11 mouse cellular contexts compared by ENCODE assay signal in the genomic region with DNA sequence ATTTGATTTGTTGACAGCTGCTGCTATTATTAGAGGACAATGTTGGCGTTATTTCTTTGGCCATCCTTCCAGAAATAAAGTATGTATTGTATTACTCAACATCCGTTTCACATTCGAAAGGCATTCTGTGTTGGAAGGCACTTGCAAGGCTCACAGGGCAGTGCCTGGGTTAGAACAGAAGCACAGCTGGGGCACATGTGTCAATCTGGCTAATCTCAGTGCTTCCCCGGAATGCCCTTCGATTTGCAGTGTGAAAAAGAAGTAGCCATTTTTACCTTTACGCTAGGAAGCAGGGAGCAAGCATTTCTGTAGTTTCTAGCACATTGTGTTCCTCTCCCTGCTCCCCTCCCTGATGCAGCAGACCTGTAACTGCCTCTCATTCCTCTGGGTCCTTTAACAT. TPM values are rescaled to one million over a fixed set of nuclear protein-coding genes. Genes with fewer than 3 reads are reported as not detected.
DNase-seq lines count a peak whose midpoint lies in the region; ATAC-seq and TF ChIP-seq lines count a peak whose summit lies in the region.
"Had no signal": no experiment of that assay in that cellular context is flagged by ENCODE, and none has a peak within 500 bp of the region (broad histone marks: within the 10 kb centered on the region; RNA-seq: fewer than 3 reads in every experiment).

No protein-coding gene starts in this region.

- no peak for ATAC-seq in stomach, embryonic 16.5 days (ENCODE audit: insufficient read depth, low FRiP score)

- no peak for TF ChIP-seq CTCF in spleen, adult 2 months (IDR thresholded peaks at IDR 0.05; ENCODE audit: extremely low read depth, insufficient read depth, insufficient read length, insufficient replicate concordance)

- 0 out of 2 replicates have a peak, but pooled peaks cover 6% of the 10 kb centered on the region for H3K9me3 ChIP-seq in stomach, embryonic 16.5 days (replicated peaks; ENCODE audit: control insufficient read depth, low read length)
- H3K9me3 ChIP-seq: neural tube, embryonic 15.5 days had no signal

- peaks cover 3% of the 10 kb centered on the region; the same call in 1 of the 2 replicates for H3K4me1 ChIP-seq in spleen, adult 2 months (ENCODE audit: control insufficient read depth, insufficient read depth, insufficient read length)
- peaks cover 8% of the 10 kb centered on the region for H3K4me1 ChIP-seq in stomach, embryonic 16.5 days (ENCODE audit: control insufficient read depth, insufficient read depth, low read length)

- TF ChIP-seq POLR2A in spleen, adult 2 months (IDR thresholded peaks at IDR 0.05; ENCODE audit: low read depth, low read length) = no peak

- H3K9ac ChIP-seq in stomach, embryonic 16.5 days (ENCODE audit: low read length) = no peak overlapping the region
- H3K9ac ChIP-seq: neural tube, embryonic 15.5 days had no signal

- peaks cover 1% of the 10 kb centered on the region; the same call in 1 of the 2 replicates for H3K36me3 ChIP-seq in spleen, adult 2 months (ENCODE audit: control insufficient read depth, insufficient read depth, low read length)
- no peaks in the 10 kb centered on the region for H3K36me3 ChIP-seq in stomach, embryonic 16.5 days (ENCODE audit: control insufficient read depth, insufficient read depth, low read length)
- H3K36me3 ChIP-seq: neural tube, embryonic 15.5 days had no signal

- 74% methylated on average over 6 of the region's 6 CpGs for WGBS in spleen, adult 2 months
- 58% methylated on average over 6 of the region's 6 CpGs for WGBS in stomach, embryonic 16.5 days

- intact Hi-C loops in heart, postnatal 25 days (cut with DNase I) = no loop called here

- peak overlapping the region; percentile 11; the same call in 1 of the 2 replicates for H3K27ac ChIP-seq in spleen, adult 2 months (ENCODE audit: insufficient read depth, low read length)
- peak overlapping the region; percentile 31; the same call in 1 of the 2 replicates for H3K27ac ChIP-seq in stomach, embryonic 16.5 days (ENCODE audit: low read length)
- H3K27ac ChIP-seq: neural tube, embryonic 15.5 days had no signal

- no peaks in the 10 kb centered on the region for H3K27me3 ChIP-seq in spleen, adult 2 months (ENCODE audit: control insufficient read depth, insufficient read depth, low read length)
- H3K27me3 ChIP-seq in stomach, embryonic 16.5 days (ENCODE audit: control insufficient read depth, insufficient read depth, low read length) = no peaks in the 10 kb centered on the region
- H3K27me3 ChIP-seq: neural tube, embryonic 15.5 days had no signal

- DNase-seq in heart, adult 11 months = peak; percentile 91
- DNase-seq in heart, postnatal 25 days (ENCODE audit: low spot score) = no peak
- DNase-seq in spleen, adult 2 months (ENCODE audit: low read depth in 1 of 2, low spot score in 2 of 2) = no peak
- no peak for DNase-seq in spleen, postnatal 10 days (ENCODE audit: low spot score in 2 of 2)
- peak; percentile 16 to 42 for DNase-seq in kidney, postnatal 25 days
- no peak for DNase-seq in cerebellum, postnatal 14 days
- no peak for DNase-seq in thymus, postnatal 10 days (ENCODE audit: low spot score in 2 of 2)
- DNase-seq: gastrocnemius, postnatal 14 days; thymus, postnatal 14 days had no signal

- H3K4me2 ChIP-seq in stomach, embryonic 16.5 days (ENCODE audit: low read depth, low read length) = no peak overlapping the region
- H3K4me2 ChIP-seq: neural tube, embryonic 15.5 days had no signal

- no peak overlapping the region for H3K4me3 ChIP-seq in spleen, adult 2 months (ENCODE audit: extremely low read depth, insufficient read depth, insufficient read length)
- no peak overlapping the region for H3K4me3 ChIP-seq in stomach, embryonic 16.5 days (replicated peaks; ENCODE audit: low read length)
- H3K4me3 ChIP-seq: neural tube, embryonic 15.5 days had no signal

RNA-seq across cellular contexts. Expression of a gene that starts 2.5 kb away (rescaled TPM):
- total RNA-seq in heart, postnatal 25 days (2021) = 1 to 10 TPM; 3.5 to 3.6 TPM
- polyA plus RNA-seq in spleen, adult 2 months (2012; rRNA removed) = 0.83 TPM in 2 replicates
- 6.2 and 6.3 TPM in 2 replicates for polyA plus RNA-seq in stomach, embryonic 16.5 days (2015; fragmentation: Nextera tagmentation; extraction: Ambion mirVana)

RNA-seq across cellular contexts. Expression of a gene that starts 25.7 kb away (rescaled TPM):
- total RNA-seq in heart, postnatal 25 days (2021) = 10 to 100 TPM; 21.0 to 25.6 TPM
- 24.7 and 30.2 TPM in 2 replicates for polyA plus RNA-seq in spleen, adult 2 months (2012; rRNA removed)
- polyA plus RNA-seq in stomach, embryonic 16.5 days (2015; fragmentation: Nextera tagmentation; extraction: Ambion mirVana) = 31.2 and 32.4 TPM in 2 replicates

RNA-seq across cellular contexts. Expression of a gene that starts 30.3 kb away (rescaled TPM):
- total RNA-seq in heart, postnatal 25 days (2021) = 1 to 10 TPM; 3.8 to 4.0 TPM
- polyA plus RNA-seq in spleen, adult 2 months (2012; rRNA removed) = 2.8 and 3.3 TPM in 2 replicates
- polyA plus RNA-seq in stomach, embryonic 16.5 days (2015; fragmentation: Nextera tagmentation; extraction: Ambion mirVana) = 0.53 and 0.76 TPM in 2 replicates

RNA-seq across cellular contexts. Expression of a gene that starts 48.7 kb away (rescaled TPM):
- total RNA-seq in heart, postnatal 25 days (2021) = 1 to 10 TPM in 1 of 2 experiments, under 1 TPM in 1; 0.84 to 1.2 TPM
- polyA plus RNA-seq in spleen, adult 2 months (2012; rRNA removed) = 1.9 and 2.2 TPM in 2 replicates
- polyA plus RNA-seq in stomach, embryonic 16.5 days (2015; fragmentation: Nextera tagmentation; extraction: Ambion mirVana) = 0.27 and 0.37 TPM in 2 replicates

RNA-seq across cellular contexts. Expression of a gene that starts 54.7 kb away (rescaled TPM):
- 1 to 10 TPM; 1.1 TPM for total RNA-seq in heart, postnatal 25 days (2021)
- polyA plus RNA-seq in spleen, adult 2 months (2012; rRNA removed) = 0.68 and 0.70 TPM in 2 replicates
- polyA plus RNA-seq in stomach, embryonic 16.5 days (2015; fragmentation: Nextera tagmentation; extraction: Ambion mirVana) = 0.17 and 0.30 TPM in 2 replicates

Comparison
In these comparisons a context has a peak if more than half of its experiments do, and no peak if none do; other contexts are left out.
1. DNase-seq: peak in heart, adult 11 months (single experiment) and kidney, postnatal 25 days (2 of 2); none in heart, postnatal 25 days (single experiment), spleen, adult 2 months (0 of 2), spleen, postnatal 10 days (0 of 2), cerebellum, postnatal 14 days (0 of 2) and thymus, postnatal 10 days (0 of 2).